Mouse (Mus musculus) stomach, embryonic 16.5 days (tissue): Measurements from ENCODE around the gene Myl4. TPM values are rescaled to one million over a fixed set of nuclear protein-coding genes. Genes with fewer than 3 reads are reported as not detected.

Source experiments
- polyA plus RNA-seq: library from polyadenylated mRNA; unstranded; fragments of >200 nt; fragmentation: Nextera tagmentation; extraction: Ambion mirVana; gene quantifications from 2 replicates; pipeline ENCODE4 v1.2.1, GENCODE M21; 2015

Gene Myl4
- polyA plus RNA-seq, 1 experiment from 2014 or later, result 59.3 TPM

Other genes starting within 250 kb of the Myl4 start
- gene Kansl1, start 81.8 kb upstream of the Myl4 start, polyA plus RNA-seq, result 17.3 and 18.9 TPM in 2 replicates
- gene Cdc27, start within 50 bp of the Myl4 start, polyA plus RNA-seq, result 28.0 and 30.6 TPM in 2 replicates
- gene Itgb3, start 57.3 kb downstream of the Myl4 start, polyA plus RNA-seq, result 8.9 and 10.1 TPM in 2 replicates
- gene Gm11639, start 135.0 kb downstream of the Myl4 start, polyA plus RNA-seq, result 0.01 and 0.02 TPM in 2 replicates